Mouse (Mus musculus) megakaryocyte, embryonic 14.5 days (primary cell): Measurements from ENCODE around the gene Cerk.

ENCODE experiments used
- FLI1 ChIP-seq: IDR thresholded peaks from 2 replicates; pipeline ENCODE4 v1.6.1; 2012; ENCODE audit warnings: low read length, inconsistent platforms, mixed read lengths
- GATA1 ChIP-seq: IDR thresholded peaks from 3 replicates; pipeline ENCODE4 v1.6.1; 2012; ENCODE audit warnings: mixed read lengths, low read length, inconsistent platforms, borderline replicate concordance

- TF ChIP-seq FLI1 (no peak), GATA1 (no peak)
Measured at GRCm38 (mm10) chr15:86226968-86227367, 41.0 kb upstream of the Cerk start.
